Mouse (Mus musculus) ES-E14 (cell line): ENCODE measurements around the gene Ppil6.

ENCODE experiments used
- ZC3H11A ChIP-seq: IDR thresholded peaks from 2 replicates; pipeline ENCODE4 v1.6.1; 2012; ENCODE audit warnings: low read depth, mild to moderate bottlenecking, inconsistent platforms, low read length, borderline replicate concordance
- ZNF384 ChIP-seq: IDR thresholded peaks from 2 replicates; pipeline ENCODE4 v1.6.1; 2012; ENCODE audit warnings: low read depth, low read length, inconsistent platforms

DNA sequence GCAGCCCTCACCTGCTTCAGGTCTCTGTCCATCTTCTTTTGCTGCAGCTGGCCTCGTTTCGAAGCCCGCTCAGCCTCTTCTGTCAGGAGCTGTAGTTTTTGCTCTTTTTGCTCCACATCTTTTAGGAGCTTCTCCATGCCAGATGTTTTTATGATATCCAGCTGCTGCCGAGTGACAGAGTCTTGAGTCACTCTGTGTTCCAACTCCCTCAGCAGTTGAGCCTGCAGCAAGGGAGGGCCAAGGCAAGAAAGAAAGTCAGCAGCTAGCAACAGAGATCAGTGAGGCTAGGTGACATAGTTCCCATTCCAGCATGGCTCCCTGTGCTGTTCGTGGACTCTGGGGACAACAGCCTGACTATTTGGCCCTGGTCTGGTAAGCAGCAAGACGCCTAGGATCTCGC lies 60.5 kb downstream of the Ppil6 start:
- TF ChIP-seq ZNF384 (no peak), ZC3H11A (no peak)
